In the genomic region with DNA sequence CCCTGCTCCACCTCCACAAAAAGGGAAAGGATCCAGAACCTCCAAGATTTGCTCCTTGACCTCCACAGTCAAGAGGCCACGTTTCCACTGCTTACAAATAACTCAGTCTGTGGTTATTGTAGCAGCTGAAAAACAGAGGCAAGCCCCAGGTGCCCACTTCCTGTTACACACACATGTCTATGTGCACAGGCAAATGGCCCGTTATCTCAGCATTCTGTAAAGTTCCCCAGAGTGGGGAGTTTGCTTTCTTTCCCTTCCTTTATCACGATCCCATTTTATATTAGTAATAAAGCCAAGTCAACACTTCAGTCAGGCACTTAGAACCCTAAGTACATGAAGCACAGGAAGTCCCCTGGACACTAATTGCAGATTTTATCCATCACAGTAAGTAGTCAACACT, we compare ENCODE assay signal across 14 mouse cellular contexts. TPM values are rescaled to one million over a fixed set of nuclear protein-coding genes. Genes with fewer than 3 reads are reported as not detected.
DNase-seq lines count a peak whose midpoint lies in the region; ATAC-seq lines count a peak whose summit lies in the region.
"Had no signal": no experiment of that assay in that cellular context is flagged by ENCODE, and none has a peak within 500 bp of the region (broad histone marks: within the 10 kb centered on the region; RNA-seq: fewer than 3 reads in every experiment).

No protein-coding gene starts in this region.

- peak; percentile 78 for ATAC-seq in inflammation-experienced regulatory T-cells, adult 6 months
- ATAC-seq: midbrain, embryonic 16.5 days had no signal

- intact Hi-C loops in left cerebral cortex, postnatal 25 days (cut with DNase I), result no loop called here

- peak; percentile 7 for DNase-seq in spleen, adult 18-20 months
- no peak for DNase-seq in spleen, adult 12 weeks (ENCODE audit: low spot score)
- peak; percentile 59 to 72 for DNase-seq in natural killer cell, adult 2 months (ENCODE audit: low spot score in 2 of 2)
- DNase-seq in left cerebral cortex, postnatal 25 days (ENCODE audit: low spot score in 2 of 2), result no peak
- no peak for DNase-seq in right cerebral cortex, postnatal 10 days (ENCODE audit: low spot score in 2 of 2)
- no peak for DNase-seq in kidney, postnatal 14 days
- no peak for DNase-seq in neural tube, embryonic 10.5 days (ENCODE audit: extremely low spot score, low spot score)
- DNase-seq: kidney, postnatal 36 days had no signal

RNA-seq across cellular contexts. Expression of a gene that starts 8.0 kb away (rescaled TPM):
- 1 to 10 TPM in 2 of 3 experiments, under 1 TPM in 1; 0.94 to 1.7 (median 1.3) TPM for polyA plus RNA-seq in inflammation-experienced regulatory T-cells, adult 6 months (2017; shearing (Covaris generic))
- not detected for total RNA-seq in left cerebral cortex, postnatal 25 days (2021)
- total RNA-seq: left cerebral cortex, postnatal 14 days had no signal
- polyA plus RNA-seq: heart, embryonic 10.5 days; hindbrain, embryonic 15.5 days; liver, embryonic 16.5 days; midbrain, embryonic 16.5 days had no signal

RNA-seq across cellular contexts. Expression of a gene that starts 11.5 kb away (rescaled TPM):
- polyA plus RNA-seq in inflammation-experienced regulatory T-cells, adult 6 months (2017; shearing (Covaris generic)), result 10 to 100 TPM; 12.3 to 46.8 (median 34.3) TPM
- total RNA-seq in left cerebral cortex, postnatal 25 days (2021), result not detected
- total RNA-seq: left cerebral cortex, postnatal 14 days had no signal

RNA-seq across cellular contexts. Expression of a gene that starts 48.8 kb away (rescaled TPM):
- polyA plus RNA-seq in inflammation-experienced regulatory T-cells, adult 6 months (2017; shearing (Covaris generic)), result not detected
- total RNA-seq in left cerebral cortex, postnatal 25 days (2021), result under 1 TPM in 1 of 2 experiments, not detected in 1; 0.39 TPM
- polyA plus RNA-seq: liver, embryonic 16.5 days had no signal

RNA-seq across cellular contexts. Expression of a gene that starts 55.1 kb away (rescaled TPM):
- polyA plus RNA-seq in inflammation-experienced regulatory T-cells, adult 6 months (2017; shearing (Covaris generic)), result not detected
- under 1 TPM; 0.27 to 0.64 TPM for total RNA-seq in left cerebral cortex, postnatal 25 days (2021)
- polyA plus RNA-seq: liver, embryonic 16.5 days had no signal

Comparison
In these comparisons a context has a peak if more than half of its experiments do, and no peak if none do; other contexts are left out.
1. DNase-seq: peak in spleen, adult 18-20 months (2 of 2) and natural killer cell, adult 2 months (2 of 2); none in spleen, adult 12 weeks (single experiment), left cerebral cortex, postnatal 25 days (0 of 2), right cerebral cortex, postnatal 10 days (0 of 2), kidney, postnatal 14 days (single experiment) and neural tube, embryonic 10.5 days (single experiment).